Mouse (Mus musculus) MEL-GATA-1-ER (cell line): ENCODE results near the gene Nnat.
A peak's percentile ranks its signal among the peaks of the same experiment; 100 is the strongest.

Experiments
- DNase-seq: peaks from one replicate; pipeline ENCODE4 v3.0.0-alpha.2; 2012; ENCODE audit warnings: low read depth; ENCODE audit errors: extremely low read depth

Nnat gene

DNA sequence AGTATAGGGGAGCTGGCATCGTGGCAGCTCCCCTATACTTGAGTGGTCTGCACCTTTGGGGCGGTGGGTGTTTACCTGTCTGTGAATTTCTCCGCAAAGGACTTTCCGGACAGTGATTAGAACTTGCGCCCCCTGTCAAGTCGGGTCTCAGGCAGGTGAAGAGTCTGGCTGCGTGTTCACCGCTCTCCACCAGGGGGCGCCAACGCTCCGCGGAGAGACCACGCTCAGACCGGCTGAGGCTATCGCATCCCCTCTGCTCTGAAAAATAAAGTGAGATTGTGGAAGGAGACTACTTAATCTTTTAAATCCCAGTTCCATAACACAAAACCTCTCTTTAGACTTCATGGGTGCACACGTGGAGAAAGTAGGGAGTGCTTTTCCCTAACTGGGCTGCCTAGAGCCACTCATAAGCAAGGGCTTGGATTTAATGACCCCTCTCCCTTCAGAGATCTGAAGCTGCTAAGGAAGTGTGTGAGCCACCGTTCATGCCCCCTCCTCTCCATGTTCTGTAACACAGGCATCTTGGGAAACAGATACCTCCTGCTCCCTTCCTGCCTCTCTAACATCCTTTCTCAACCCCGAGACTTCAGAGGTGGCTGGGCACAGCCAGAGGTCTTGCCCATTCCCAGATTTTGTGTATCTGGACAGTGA is 45.3 kb downstream of the Nnat start:
- peak; percentile 16 for DNase-seq

DNA sequence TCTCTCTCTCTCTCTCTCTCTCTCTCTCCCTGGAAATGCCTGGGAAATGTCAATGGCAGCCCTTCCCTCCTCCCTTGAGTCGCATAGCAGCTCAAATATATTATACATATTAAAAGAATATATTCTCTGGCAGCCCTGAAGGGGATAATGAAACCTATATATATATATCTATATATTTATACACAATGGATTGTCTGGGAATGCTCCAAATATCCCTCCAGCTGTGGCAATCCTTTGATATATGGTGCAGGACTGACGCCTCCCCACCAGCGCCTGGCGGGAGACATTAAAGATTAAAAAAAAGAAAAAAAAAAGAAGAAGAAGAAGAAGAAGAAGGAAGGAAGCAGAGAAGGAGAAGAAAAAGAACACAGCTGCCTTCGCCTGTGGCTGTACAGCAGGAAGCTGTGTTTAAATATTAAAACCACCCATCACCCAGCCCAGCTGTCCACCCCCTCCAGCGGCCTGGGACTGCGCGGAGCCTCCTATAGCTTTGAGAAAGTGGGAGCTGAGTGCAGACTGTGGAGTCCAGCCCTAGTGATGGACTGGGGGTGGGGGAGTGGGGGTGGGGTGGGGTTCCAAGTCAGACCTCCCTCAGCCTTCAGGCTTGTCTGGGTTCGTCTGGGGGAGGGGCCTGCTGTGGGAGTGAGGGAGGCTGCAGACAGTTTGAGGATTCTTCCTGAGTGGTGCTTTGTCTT is 47.8 kb downstream of the Nnat start:
- DNase-seq, result no peak

DNA sequence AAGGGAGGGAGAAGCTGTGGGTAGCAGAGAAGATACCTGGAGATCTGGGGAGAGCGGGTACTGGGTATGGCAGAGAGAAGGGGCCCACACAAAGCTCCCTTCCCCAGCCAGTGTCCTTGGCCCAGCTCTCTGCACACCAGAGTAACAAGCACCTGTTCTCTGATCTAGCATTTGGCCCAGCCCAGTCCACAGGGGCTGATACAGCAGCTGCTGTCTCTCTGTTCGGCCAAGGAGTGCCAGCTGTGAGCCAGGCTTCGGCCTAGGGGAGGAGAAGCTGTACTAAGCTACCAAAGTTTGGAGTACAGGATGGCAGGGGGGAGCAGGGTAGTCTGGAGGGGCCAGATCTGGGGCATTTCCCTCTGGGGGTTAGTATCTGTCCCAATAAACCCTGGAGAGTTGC is 51.9 kb downstream of the Nnat start:
- DNase-seq, result no peak
